Mouse (Mus musculus) small intestine, adult 2 months (tissue): ENCODE measurements at regions not wholly inside any gene's neighbourhood (a gene's known extent, or its start where the extent isn't known, plus 50 kb on each side); places are given as distances from the start of the nearest gene placed in this dataset.

Experiments used
- CTCF ChIP-seq: fragments of 200-500 bp; IDR thresholded peaks from 2 replicates; pipeline ENCODE4 v1.5.1; 2012; ENCODE audit warnings: low read depth, mild to moderate bottlenecking, control low read depth, inconsistent platforms, low read length, moderate library complexity, mixed read lengths; ENCODE audit not compliant: insufficient replicate concordance, insufficient read length; ENCODE audit errors: extremely low read depth
- POLR2A ChIP-seq: fragments of 200-500 bp; IDR thresholded peaks from 2 replicates; pipeline ENCODE4 v1.6.1; 2012; ENCODE audit warnings: low read depth, mild to moderate bottlenecking, control low read depth, inconsistent platforms, low read length, moderate library complexity

DNA sequence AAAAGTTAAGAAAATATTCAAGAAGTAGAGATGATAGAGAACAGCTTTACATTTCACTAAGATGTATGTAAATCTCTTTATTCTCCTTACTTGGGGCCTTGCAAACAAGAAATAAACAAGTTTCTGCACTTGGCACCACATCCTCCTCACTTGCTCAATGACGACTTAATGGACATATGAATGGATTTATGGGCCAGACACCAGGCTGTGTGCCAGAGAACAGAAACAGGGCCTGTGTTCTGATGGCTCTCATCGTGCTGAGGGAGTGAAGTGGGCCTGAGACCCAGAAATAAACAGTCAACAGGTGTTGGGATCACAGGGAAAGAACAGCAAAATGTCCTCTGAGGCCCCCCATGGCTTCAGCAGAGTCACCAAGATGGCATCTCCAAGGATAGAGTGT lies 201.6 kb downstream of the Plpp3 start:
- TF ChIP-seq CTCF, result no peak
- no peak for TF ChIP-seq POLR2A
